Mouse (Mus musculus): ENCODE measurements around the gene Rbp1. TPM values are rescaled to one million over a fixed set of nuclear protein-coding genes. Genes with fewer than 3 reads are reported as not detected.

Gene Rbp1
- polyA plus RNA-seq, 1 experiment from 2014 or later: 51.5 TPM

DNA sequence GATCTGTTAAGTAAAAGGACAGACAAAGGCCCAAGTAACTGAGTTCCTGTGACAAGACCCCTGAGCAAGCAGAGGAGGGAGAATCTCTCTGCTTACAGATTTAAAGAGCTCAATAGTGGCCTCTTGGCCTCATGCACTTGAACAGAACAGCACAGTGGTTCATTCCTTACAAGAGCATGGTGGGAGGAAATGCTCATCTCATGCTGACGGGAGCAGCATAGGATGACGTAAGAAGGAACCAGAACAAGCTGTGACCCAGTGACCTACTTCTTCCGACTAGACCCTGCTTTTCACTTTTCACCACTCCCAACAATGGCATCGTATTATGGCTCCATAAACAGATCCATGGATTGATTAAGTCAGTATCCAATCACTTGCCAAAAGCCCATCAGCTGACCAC is 59.5 kb downstream of the Rbp1 start:
- WGBS: 55% methylated on average over 4 of the region's 4 CpGs
- no peak overlapping the region for H3K9ac ChIP-seq (ENCODE audit: low read depth, low read length)
- no peak for ATAC-seq

GRCm38 (mm10) chr9:98485020-98485419 is 62.3 kb downstream of the Rbp1 start:
- H3K4me3 ChIP-seq (ENCODE audit: low read length): no peak overlapping the region
- peak; percentile 71 for ATAC-seq
- WGBS: 60% methylated on average over 7 of the region's 7 CpGs
- H3K36me3 ChIP-seq (ENCODE audit: control insufficient read depth, insufficient read depth, low read length): no peaks in the 10 kb centered on the region
- H3K27me3 ChIP-seq (replicated peaks; ENCODE audit: control insufficient read depth, insufficient read depth, low read length): no peaks in the 10 kb centered on the region
- no peak overlapping the region for H3K4me2 ChIP-seq (ENCODE audit: low read depth, low read length)
- no peak overlapping the region for H3K9ac ChIP-seq (ENCODE audit: low read depth, low read length)
- no peaks in the 10 kb centered on the region for H3K9me3 ChIP-seq (ENCODE audit: control insufficient read depth, low read length)
- peak overlapping the region; percentile 23 for H3K27ac ChIP-seq (ENCODE audit: low read length)
- H3K4me1 ChIP-seq (ENCODE audit: control insufficient read depth, insufficient read depth, low read length): peaks cover 6% of the 10 kb centered on the region; the same call in 1 of the 2 replicates

More for the DNA sequence above, 59.5 kb downstream of the Rbp1 start:
- no peak overlapping the region for H3K4me2 ChIP-seq (ENCODE audit: low read depth, low read length)
- H3K9me3 ChIP-seq (ENCODE audit: control insufficient read depth, low read length): no peaks in the 10 kb centered on the region
- no peak overlapping the region for H3K4me3 ChIP-seq (ENCODE audit: low read length)
- no peaks in the 10 kb centered on the region for H3K27me3 ChIP-seq (replicated peaks; ENCODE audit: control insufficient read depth, insufficient read depth, low read length)
- H3K36me3 ChIP-seq (ENCODE audit: control insufficient read depth, insufficient read depth, low read length): no peaks in the 10 kb centered on the region
- no peak overlapping the region for H3K27ac ChIP-seq (ENCODE audit: low read length)
- peaks cover 2% of the 10 kb centered on the region; the same call in 1 of the 2 replicates for H3K4me1 ChIP-seq (ENCODE audit: control insufficient read depth, insufficient read depth, low read length)

GRCm38 (mm10) chr9:98485815-98486214 is 63.1 kb downstream of the Rbp1 start, which contains the start of gene Rbp2:
Gene Rbp2, plus strand, starts transcription at chr9:98486115.
- H3K9ac ChIP-seq (ENCODE audit: low read depth, low read length): no peak within 1 kb of the TSS
- WGBS: 77% methylated on average over 3 of the region's 3 CpGs
- H3K36me3 ChIP-seq (ENCODE audit: control insufficient read depth, insufficient read depth, low read length): no peaks in the 10 kb centered on the region
- peaks cover 10% of the 10 kb centered on the region; the same call in 1 of the 2 replicates for H3K4me1 ChIP-seq (ENCODE audit: control insufficient read depth, insufficient read depth, low read length)
- no peak within 1 kb of the TSS for H3K4me3 ChIP-seq (ENCODE audit: low read length)
- no peaks in the 10 kb centered on the region for H3K9me3 ChIP-seq (ENCODE audit: control insufficient read depth, low read length)
- no peak for ATAC-seq
- H3K27ac ChIP-seq (ENCODE audit: low read length): peak within 1 kb of the TSS; percentile 23
- H3K27me3 ChIP-seq (replicated peaks; ENCODE audit: control insufficient read depth, insufficient read depth, low read length): no peaks in the 10 kb centered on the region
- no peak within 1 kb of the TSS for H3K4me2 ChIP-seq (ENCODE audit: low read depth, low read length)

- H3K36me3 ChIP-seq (ENCODE audit: control insufficient read depth, insufficient read depth, low read length): no peaks in the 10 kb centered on the region
- no peak overlapping the region for H3K9ac ChIP-seq (ENCODE audit: low read depth, low read length)
- peaks cover 10% of the 10 kb centered on the region; the same call in 1 of the 2 replicates for H3K4me1 ChIP-seq (ENCODE audit: control insufficient read depth, insufficient read depth, low read length)
- no peaks in the 10 kb centered on the region for H3K9me3 ChIP-seq (ENCODE audit: control insufficient read depth, low read length)
- no peak for ATAC-seq
- H3K4me3 ChIP-seq (ENCODE audit: low read length): no peak overlapping the region
- WGBS: 68% methylated on average over 6 of the region's 6 CpGs
- no peak overlapping the region for H3K27ac ChIP-seq (ENCODE audit: low read length)
- no peaks in the 10 kb centered on the region for H3K27me3 ChIP-seq (replicated peaks; ENCODE audit: control insufficient read depth, insufficient read depth, low read length)
- no peak overlapping the region for H3K4me2 ChIP-seq (ENCODE audit: low read depth, low read length)
Measured at GRCm38 (mm10) chr9:98487273-98487672, 64.5 kb downstream of the Rbp1 start.

GRCm38 (mm10) chr9:98489532-98489931 is 66.8 kb downstream of the Rbp1 start:
- peak; percentile 35 for ATAC-seq
- no peak overlapping the region for H3K4me2 ChIP-seq (ENCODE audit: low read depth, low read length)
- H3K4me1 ChIP-seq (ENCODE audit: control insufficient read depth, insufficient read depth, low read length): peaks cover 13% of the 10 kb centered on the region

DNA sequence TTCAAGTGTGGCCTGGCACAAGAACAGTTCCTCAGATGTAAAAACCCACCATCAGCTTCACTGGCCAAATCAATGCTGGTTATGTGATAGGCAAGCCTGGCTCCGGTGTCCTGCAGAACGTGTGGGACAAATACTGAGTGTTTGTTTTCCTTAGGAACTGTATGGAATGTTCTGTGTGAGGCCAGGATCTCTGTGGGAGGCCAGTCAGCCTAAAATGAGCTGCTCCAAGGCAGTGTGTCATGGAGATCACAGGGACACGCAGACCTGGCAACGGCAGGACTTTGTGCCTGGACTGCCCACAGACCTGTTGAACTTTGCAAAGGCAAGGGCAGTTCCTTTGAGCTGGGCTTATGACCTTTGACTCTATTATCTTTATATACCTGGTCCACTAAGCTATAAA is 67.4 kb downstream of the Rbp1 start:
- Histone ChIP-seq H3K27ac (ENCODE audit: low read length) (peak overlapping the region; percentile 83), H3K4me1 (ENCODE audit: control insufficient read depth, insufficient read depth, low read length) (peaks cover 13% of the 10 kb centered on the region), H3K36me3 (ENCODE audit: control insufficient read depth, insufficient read depth, low read length) (no peaks in the 10 kb centered on the region), H3K9me3 (ENCODE audit: control insufficient read depth, low read length) (no peaks in the 10 kb centered on the region), H3K27me3 (replicated peaks; ENCODE audit: control insufficient read depth, insufficient read depth, low read length) (no peaks in the 10 kb centered on the region), H3K9ac (ENCODE audit: low read depth, low read length) (peak overlapping the region; percentile 45; the same call in 1 of the 2 replicates), H3K4me3 (ENCODE audit: low read length) (no peak overlapping the region), H3K4me2 (ENCODE audit: low read depth, low read length) (peak overlapping the region; percentile 18; the same call in 1 of the 2 replicates)
- ATAC-seq: peak; percentile 69
- WGBS: 28% methylated on average over 4 of the region's 4 CpGs

More at GRCm38 (mm10) chr9:98489532-98489931, 66.8 kb downstream of the Rbp1 start:
- no peak overlapping the region for H3K9ac ChIP-seq (ENCODE audit: low read depth, low read length)
- WGBS: 65% methylated on average over 4 of the region's 4 CpGs
- H3K36me3 ChIP-seq (ENCODE audit: control insufficient read depth, insufficient read depth, low read length): no peaks in the 10 kb centered on the region
- no peaks in the 10 kb centered on the region for H3K9me3 ChIP-seq (ENCODE audit: control insufficient read depth, low read length)
- peak overlapping the region; percentile 83 for H3K27ac ChIP-seq (ENCODE audit: low read length)
- no peaks in the 10 kb centered on the region for H3K27me3 ChIP-seq (replicated peaks; ENCODE audit: control insufficient read depth, insufficient read depth, low read length)
- no peak overlapping the region for H3K4me3 ChIP-seq (ENCODE audit: low read length)

GRCm38 (mm10) chr9:98491071-98491470 is 68.3 kb downstream of the Rbp1 start:
- Histone ChIP-seq H3K27ac (ENCODE audit: low read length) (peak overlapping the region; percentile 74), H3K9me3 (ENCODE audit: control insufficient read depth, low read length) (no peaks in the 10 kb centered on the region), H3K4me2 (ENCODE audit: low read depth, low read length) (no peak overlapping the region; the same call in 1 of the 2 replicates), H3K9ac (ENCODE audit: low read depth, low read length) (peak overlapping the region; percentile 45; the same call in 1 of the 2 replicates), H3K36me3 (ENCODE audit: control insufficient read depth, insufficient read depth, low read length) (no peaks in the 10 kb centered on the region), H3K27me3 (replicated peaks; ENCODE audit: control insufficient read depth, insufficient read depth, low read length) (no peaks in the 10 kb centered on the region), H3K4me1 (ENCODE audit: control insufficient read depth, insufficient read depth, low read length) (peaks cover 11% of the 10 kb centered on the region), H3K4me3 (ENCODE audit: low read length) (peak overlapping the region; percentile 25)
- no peak for ATAC-seq
- 71% methylated on average over 5 of the region's 5 CpGs for WGBS

- H3K9ac ChIP-seq (ENCODE audit: low read depth, low read length): peak overlapping the region; percentile 50
- WGBS: 62% methylated on average over 5 of the region's 5 CpGs
- ATAC-seq: peak; percentile 24
- no peaks in the 10 kb centered on the region for H3K9me3 ChIP-seq (ENCODE audit: control insufficient read depth, low read length)
- no peaks in the 10 kb centered on the region for H3K27me3 ChIP-seq (replicated peaks; ENCODE audit: control insufficient read depth, insufficient read depth, low read length)
- H3K4me3 ChIP-seq (ENCODE audit: low read length): peak overlapping the region; percentile 25
- H3K27ac ChIP-seq (ENCODE audit: low read length): peak overlapping the region; percentile 74
- peaks cover 20% of the 10 kb centered on the region for H3K4me1 ChIP-seq (ENCODE audit: control insufficient read depth, insufficient read depth, low read length)
- no peaks in the 10 kb centered on the region for H3K36me3 ChIP-seq (ENCODE audit: control insufficient read depth, insufficient read depth, low read length)
- H3K4me2 ChIP-seq (ENCODE audit: low read depth, low read length): peak overlapping the region; percentile 1; the same call in 1 of the 2 replicates
Measured at GRCm38 (mm10) chr9:98492212-98492611, 69.5 kb downstream of the Rbp1 start.

GRCm38 (mm10) chr9:98492821-98493220 is 70.1 kb downstream of the Rbp1 start:
- Histone ChIP-seq H3K36me3 (ENCODE audit: control insufficient read depth, insufficient read depth, low read length) (no peaks in the 10 kb centered on the region), H3K9ac (ENCODE audit: low read depth, low read length) (peak overlapping the region; percentile 50), H3K4me1 (ENCODE audit: control insufficient read depth, insufficient read depth, low read length) (peaks cover 26% of the 10 kb centered on the region), H3K27me3 (replicated peaks; ENCODE audit: control insufficient read depth, insufficient read depth, low read length) (no peaks in the 10 kb centered on the region), H3K9me3 (ENCODE audit: control insufficient read depth, low read length) (no peaks in the 10 kb centered on the region), H3K27ac (ENCODE audit: low read length) (peak overlapping the region; percentile 74), H3K4me3 (ENCODE audit: low read length) (peak overlapping the region; percentile 25), H3K4me2 (ENCODE audit: low read depth, low read length) (peak overlapping the region; percentile 1; the same call in 1 of the 2 replicates)
- peak; percentile 27; the same call in 1 of the 2 replicates for ATAC-seq
- 29% methylated on average over 1 of the region's 1 CpGs for WGBS

All from intestine, embryonic 16.5 days (tissue).